Mouse (Mus musculus) urinary bladder, postnatal 4 days (tissue): ENCODE data around the gene Pnp.
"Not testable (repeated sequence)": the region's sequence is repeated elsewhere in the genome, so short reads cannot be mapped to it uniquely, and the experiment has no call there.

ENCODE experiments used
- DNase-seq, 2 experiments: peaks; one replicate each; pipeline ENCODE4 v3.0.0; 2021 to 2022; ENCODE audit warnings: low spot score in 2 of 2

Pnp gene

GRCm38 (mm10) chr14:50930377-50930753, 517 bp upstream of the Pnp start:
- DNase-seq, result peak in 1 of 2 experiments; percentile 60

- DNase-seq, result no peak
These were observed 675 bp downstream of the Pnp start for GRCm38 (mm10) chr14:50931493-50932020.

GRCm38 (mm10) chr14:50936649-50937048, 5.8 kb downstream of the Pnp start:
- no peak for DNase-seq

- no peak for DNase-seq
These were observed 7.4 kb downstream of the Pnp start for GRCm38 (mm10) chr14:50938119-50938908.

GRCm38 (mm10) chr14:50938940-50939339, 8.1 kb downstream of the Pnp start:
- DNase-seq, result no peak

- peak; percentile 93 for DNase-seq
These were observed 13.2 kb downstream of the Pnp start, which contains the start of gene Gm49342 for GRCm38 (mm10) chr14:50943932-50944667. Gm49342 (plus strand) TSS chr14:50944517.

- not testable (repeated sequence) for DNase-seq
These were observed 13.8 kb downstream of the Pnp start for GRCm38 (mm10) chr14:50944668-50945033.

GRCm38 (mm10) chr14:50945081-50945480, 14.2 kb downstream of the Pnp start:
- not testable (repeated sequence) for DNase-seq

GRCm38 (mm10) chr14:50945526-50945925, 14.6 kb downstream of the Pnp start:
- DNase-seq, result not testable (repeated sequence)

- no peak for DNase-seq
These were observed 24.6 kb downstream of the Pnp start for GRCm38 (mm10) chr14:50955487-50955886.

GRCm38 (mm10) chr14:50955942-50956508, 25.1 kb downstream of the Pnp start, which contains the start of gene Pnp2:
Pnp2 (plus strand) TSS chr14:50955992.
- peak in 1 of 2 experiments; percentile 43 for DNase-seq

- not testable (repeated sequence) for DNase-seq
These were observed 25.8 kb downstream of the Pnp start for GRCm38 (mm10) chr14:50956724-50957123.

- DNase-seq, result not testable (repeated sequence)
These were observed 26.3 kb downstream of the Pnp start for GRCm38 (mm10) chr14:50957146-50957545.

- not testable (repeated sequence) for DNase-seq
These were observed 27.6 kb downstream of the Pnp start for GRCm38 (mm10) chr14:50958289-50958995.

- DNase-seq, result no peak
These were observed 37.5 kb downstream of the Pnp start for GRCm38 (mm10) chr14:50968216-50968980.

- DNase-seq, result no peak
These were observed 38.2 kb downstream of the Pnp start for GRCm38 (mm10) chr14:50969041-50969440.

GRCm38 (mm10) chr14:50969558-50970544, 39.0 kb downstream of the Pnp start:
- no peak for DNase-seq

GRCm38 (mm10) chr14:50970822-50971221, 39.9 kb downstream of the Pnp start:
- no peak for DNase-seq

- DNase-seq, result not testable (repeated sequence)
These were observed 42.2 kb downstream of the Pnp start for GRCm38 (mm10) chr14:50973054-50973453.

- DNase-seq, result no peak
These were observed 42.8 kb downstream of the Pnp start for GRCm38 (mm10) chr14:50973700-50974099.
